Mouse (Mus musculus): ENCODE results near the gene Cntn3. TPM values are rescaled to one million over a fixed set of nuclear protein-coding genes. Genes with fewer than 3 reads are reported as not detected.
"Not testable (repeated sequence)": the region's sequence is repeated elsewhere in the genome, so short reads cannot be mapped to it uniquely, and the experiment has no call there.

The Cntn3 gene
- 0.05 and 0.17 TPM in 2 replicates for polyA plus RNA-seq (2014; fragmentation: Nextera tagmentation; extraction: Ambion mirVana)

DNA sequence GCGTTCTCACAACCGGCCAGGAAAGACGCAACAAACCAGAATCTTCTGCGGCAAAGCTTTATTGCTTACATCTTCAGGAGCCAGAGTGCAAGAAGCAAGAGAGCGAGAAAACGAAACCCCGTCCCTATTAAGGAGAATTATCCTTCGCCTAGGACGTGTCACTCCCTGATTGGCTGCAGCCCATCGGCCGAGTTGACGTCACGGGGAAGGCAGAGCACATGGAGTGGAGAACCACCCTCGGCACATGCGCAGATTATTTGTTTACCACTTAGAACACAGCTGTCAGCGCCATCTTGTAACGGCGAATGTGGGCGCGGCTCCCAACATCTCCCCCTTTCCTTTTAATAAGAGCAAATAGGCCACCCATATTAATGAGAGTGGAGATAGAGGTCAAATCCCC, at the start of gene Cntn3:
Cntn3 (minus strand) TSS at position 101 of the 400 bp plus-strand sequence.
- WGBS: 99% methylated on average over 4 of the region's 20 CpGs
- not testable (repeated sequence) for H3K4me2 ChIP-seq (ENCODE audit: low read depth, severe bottlenecking); H3K36me3 ChIP-seq (ENCODE audit: control insufficient read depth, insufficient read depth, low read length); H3K4me1 ChIP-seq (ENCODE audit: control insufficient read depth, insufficient read depth, low read length); H3K9me3 ChIP-seq (ENCODE audit: control insufficient read depth, low read length); H3K9ac ChIP-seq (ENCODE audit: low read length); H3K27ac ChIP-seq (replicated peaks; ENCODE audit: low read depth, low read length); DNase-seq (ENCODE audit: low spot score); ATAC-seq (ENCODE audit: insufficient number of reproducible peaks, low FRiP score, low TSS enrichment, low read depth); H3K27me3 ChIP-seq (ENCODE audit: control insufficient read depth, insufficient read depth, low read length); H3K4me3 ChIP-seq (ENCODE audit: low read depth, low read length)

DNA sequence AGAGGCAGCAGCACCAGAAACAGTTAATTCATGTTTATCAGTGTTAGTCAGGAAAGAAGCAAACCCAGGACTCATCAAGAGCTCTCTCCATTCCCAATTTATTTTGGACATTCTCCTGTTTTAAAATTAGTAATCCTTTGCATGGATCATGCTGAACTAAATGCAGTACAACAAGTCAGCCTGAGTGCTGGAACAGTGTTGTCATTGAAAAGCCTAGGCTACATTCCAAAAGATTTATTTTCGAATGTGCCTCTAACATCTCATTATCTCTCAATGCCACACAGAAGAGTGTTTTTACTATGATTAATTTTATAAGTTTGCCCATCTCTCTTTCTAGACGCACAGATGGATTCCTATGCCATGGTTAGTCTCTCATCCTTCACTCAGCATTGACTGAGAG, 27.9 kb upstream of the Cntn3 start:
- Histone ChIP-seq H3K4me1 (ENCODE audit: control insufficient read depth, insufficient read depth, low read length) (no peaks in the 10 kb centered on the region), H3K27me3 (ENCODE audit: control insufficient read depth, insufficient read depth, low read length) (no peaks in the 10 kb centered on the region), H3K27ac (replicated peaks; ENCODE audit: low read depth, low read length) (no peak overlapping the region), H3K9ac (ENCODE audit: low read length) (no peak overlapping the region), H3K36me3 (ENCODE audit: control insufficient read depth, insufficient read depth, low read length) (no peaks in the 10 kb centered on the region), H3K4me3 (ENCODE audit: low read depth, low read length) (no peak overlapping the region), H3K4me2 (ENCODE audit: low read depth, severe bottlenecking) (no peak overlapping the region), H3K9me3 (ENCODE audit: control insufficient read depth, low read length) (no peaks in the 10 kb centered on the region)
- 83% methylated on average over 2 of the region's 2 CpGs for whole genome bisulfite sequencing
- ATAC-seq (ENCODE audit: insufficient number of reproducible peaks, low FRiP score, low TSS enrichment, low read depth) (no peak), DNase-seq (ENCODE audit: low spot score) (no peak)

DNA sequence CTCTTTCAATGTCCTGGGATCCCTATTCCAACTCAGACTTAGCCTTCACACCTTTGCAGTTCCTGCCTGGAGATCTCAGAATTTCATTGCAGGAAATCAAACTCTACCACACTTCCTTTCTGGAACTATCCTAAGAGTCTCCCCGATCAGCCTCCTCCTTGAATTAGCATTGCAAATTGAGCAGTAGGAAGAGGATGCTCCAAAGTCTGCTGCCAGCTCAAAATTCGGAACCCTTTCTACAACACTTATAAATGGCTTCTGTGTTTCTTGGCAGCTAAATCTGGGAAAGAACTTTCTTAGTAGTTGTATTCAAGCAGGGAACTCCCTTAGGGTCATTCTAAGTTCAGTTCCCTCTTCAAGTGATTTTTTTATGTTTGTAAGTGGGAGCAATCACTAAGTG, 24.9 kb upstream of the Cntn3 start:
- 77% methylated on average over 2 of the region's 2 CpGs for WGBS
- H3K4me3 ChIP-seq (ENCODE audit: low read depth, low read length): no peak overlapping the region
- no peaks in the 10 kb centered on the region for H3K27me3 ChIP-seq (ENCODE audit: control insufficient read depth, insufficient read depth, low read length)
- ATAC-seq (ENCODE audit: insufficient number of reproducible peaks, low FRiP score, low TSS enrichment, low read depth) (no peak), DNase-seq (ENCODE audit: low spot score) (no peak)
- H3K4me2 ChIP-seq (ENCODE audit: low read depth, severe bottlenecking): no peak overlapping the region
- H3K4me1 ChIP-seq (ENCODE audit: control insufficient read depth, insufficient read depth, low read length): no peaks in the 10 kb centered on the region
- H3K9ac ChIP-seq (ENCODE audit: low read length): no peak overlapping the region
- H3K27ac ChIP-seq (replicated peaks; ENCODE audit: low read depth, low read length): no peak overlapping the region
- H3K36me3 ChIP-seq (ENCODE audit: control insufficient read depth, insufficient read depth, low read length): no peaks in the 10 kb centered on the region
- no peaks in the 10 kb centered on the region for H3K9me3 ChIP-seq (ENCODE audit: control insufficient read depth, low read length)

DNA sequence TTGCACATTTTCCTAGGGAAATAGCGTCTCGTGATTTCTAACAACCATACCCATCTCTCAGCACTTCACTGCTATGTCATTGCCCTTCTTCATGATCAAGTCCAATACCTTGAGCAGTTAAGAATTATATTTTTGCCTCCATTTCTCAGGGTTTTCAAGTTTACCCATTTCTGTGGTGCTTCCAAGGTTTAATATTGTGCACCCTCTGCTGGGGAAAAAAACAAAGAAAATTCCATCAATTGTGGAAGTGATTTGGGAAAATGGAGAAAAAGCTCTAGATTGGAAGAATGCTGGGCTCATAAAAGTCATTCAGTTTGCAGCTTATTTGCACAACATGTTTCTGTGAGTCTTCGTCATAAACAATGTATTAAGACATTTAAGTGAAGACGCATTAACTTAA, 17.2 kb upstream of the Cntn3 start:
- Histone ChIP-seq H3K9me3 (ENCODE audit: control insufficient read depth, low read length) (no peaks in the 10 kb centered on the region), H3K4me2 (ENCODE audit: low read depth, severe bottlenecking) (no peak overlapping the region), H3K36me3 (ENCODE audit: control insufficient read depth, insufficient read depth, low read length) (no peaks in the 10 kb centered on the region), H3K4me3 (ENCODE audit: low read depth, low read length) (no peak overlapping the region), H3K27me3 (ENCODE audit: control insufficient read depth, insufficient read depth, low read length) (no peaks in the 10 kb centered on the region), H3K27ac (replicated peaks; ENCODE audit: low read depth, low read length) (no peak overlapping the region), H3K9ac (ENCODE audit: low read length) (no peak overlapping the region), H3K4me1 (ENCODE audit: control insufficient read depth, insufficient read depth, low read length) (no peaks in the 10 kb centered on the region)
- DNase-seq (ENCODE audit: low spot score): no peak
- 93% methylated on average over 4 of the region's 4 CpGs for WGBS
- ATAC-seq (ENCODE audit: insufficient number of reproducible peaks, low FRiP score, low TSS enrichment, low read depth): no peak

DNA sequence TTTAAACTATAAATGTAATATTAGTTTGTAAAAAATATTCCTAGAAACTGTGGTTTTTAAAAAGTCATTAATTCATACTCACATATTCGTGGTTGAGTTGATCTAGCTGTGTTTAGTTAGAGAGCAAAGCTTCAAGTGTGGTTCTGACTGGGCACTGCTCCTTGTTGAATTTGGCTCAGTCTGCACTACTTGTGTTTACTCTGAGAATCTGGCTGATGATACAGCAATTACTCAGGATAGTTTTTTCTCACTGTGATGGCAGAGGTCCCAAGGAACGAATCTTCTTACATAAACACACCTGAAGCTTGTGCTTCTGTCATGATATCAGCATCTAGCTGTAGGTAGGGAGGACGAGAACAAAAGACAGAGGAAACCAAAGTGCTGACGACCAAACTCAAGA, 16.4 kb upstream of the Cntn3 start:
- Histone ChIP-seq H3K4me2 (ENCODE audit: low read depth, severe bottlenecking) (no peak overlapping the region), H3K27ac (replicated peaks; ENCODE audit: low read depth, low read length) (no peak overlapping the region), H3K36me3 (ENCODE audit: control insufficient read depth, insufficient read depth, low read length) (no peaks in the 10 kb centered on the region), H3K9ac (ENCODE audit: low read length) (no peak overlapping the region), H3K4me1 (ENCODE audit: control insufficient read depth, insufficient read depth, low read length) (no peaks in the 10 kb centered on the region), H3K4me3 (ENCODE audit: low read depth, low read length) (no peak overlapping the region), H3K27me3 (ENCODE audit: control insufficient read depth, insufficient read depth, low read length) (no peaks in the 10 kb centered on the region), H3K9me3 (ENCODE audit: control insufficient read depth, low read length) (no peaks in the 10 kb centered on the region)
- 72% methylated on average over 4 of the region's 4 CpGs for WGBS
- DNase-seq (ENCODE audit: low spot score) (no peak), ATAC-seq (ENCODE audit: insufficient number of reproducible peaks, low FRiP score, low TSS enrichment, low read depth) (no peak)

DNA sequence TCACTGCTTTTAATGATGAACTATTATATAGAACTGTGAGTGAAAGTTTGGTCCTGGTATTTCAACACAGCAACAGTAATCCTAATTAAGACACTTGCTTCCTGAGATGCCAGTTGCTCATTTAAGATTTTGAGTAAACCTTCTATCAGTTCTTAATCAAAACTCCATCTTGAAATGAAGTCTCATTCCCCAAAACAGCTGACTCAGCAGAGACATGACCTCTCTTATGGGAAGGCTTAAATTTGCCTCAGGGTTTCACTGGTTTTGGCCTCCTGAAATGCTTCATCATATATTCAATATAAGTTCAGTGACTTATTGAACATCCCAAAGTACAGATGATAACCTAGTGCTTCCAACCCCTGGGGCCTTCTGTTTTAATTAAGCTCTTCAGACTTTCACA, 13.2 kb upstream of the Cntn3 start:
- Histone ChIP-seq H3K36me3 (ENCODE audit: control insufficient read depth, insufficient read depth, low read length) (no peaks in the 10 kb centered on the region), H3K27me3 (ENCODE audit: control insufficient read depth, insufficient read depth, low read length) (no peaks in the 10 kb centered on the region), H3K27ac (replicated peaks; ENCODE audit: low read depth, low read length) (no peak overlapping the region), H3K4me2 (ENCODE audit: low read depth, severe bottlenecking) (no peak overlapping the region), H3K4me3 (ENCODE audit: low read depth, low read length) (no peak overlapping the region), H3K9me3 (ENCODE audit: control insufficient read depth, low read length) (no peaks in the 10 kb centered on the region), H3K4me1 (ENCODE audit: control insufficient read depth, insufficient read depth, low read length) (no peaks in the 10 kb centered on the region), H3K9ac (ENCODE audit: low read length) (no peak overlapping the region)
- DNase-seq (ENCODE audit: low spot score) (no peak), ATAC-seq (ENCODE audit: insufficient number of reproducible peaks, low FRiP score, low TSS enrichment, low read depth) (no peak)

DNA sequence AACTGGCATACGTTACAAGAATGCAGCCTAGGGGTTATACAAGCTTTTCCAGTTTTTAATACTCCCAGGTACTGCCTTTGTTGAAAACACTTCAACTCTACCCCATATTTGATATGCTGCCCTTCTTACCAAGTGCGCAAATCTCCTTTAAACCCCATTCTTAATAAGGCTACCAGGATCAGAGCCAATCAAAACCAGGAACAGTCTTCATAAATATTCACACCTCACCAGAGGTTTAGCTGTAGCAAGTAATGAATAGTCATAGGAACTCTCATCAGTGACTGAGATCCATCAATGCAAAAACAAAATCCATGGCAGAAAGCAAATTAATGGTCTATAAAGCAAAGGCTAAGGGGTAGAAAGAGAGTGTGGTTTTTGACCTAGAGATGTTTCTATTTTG, 10.7 kb upstream of the Cntn3 start:
- Histone ChIP-seq H3K27ac (replicated peaks; ENCODE audit: low read depth, low read length) (no peak overlapping the region), H3K4me1 (ENCODE audit: control insufficient read depth, insufficient read depth, low read length) (no peaks in the 10 kb centered on the region), H3K27me3 (ENCODE audit: control insufficient read depth, insufficient read depth, low read length) (no peaks in the 10 kb centered on the region), H3K4me3 (ENCODE audit: low read depth, low read length) (no peak overlapping the region), H3K4me2 (ENCODE audit: low read depth, severe bottlenecking) (no peak overlapping the region), H3K36me3 (ENCODE audit: control insufficient read depth, insufficient read depth, low read length) (no peaks in the 10 kb centered on the region), H3K9me3 (ENCODE audit: control insufficient read depth, low read length) (no peaks in the 10 kb centered on the region), H3K9ac (ENCODE audit: low read length) (no peak overlapping the region)
- ATAC-seq (ENCODE audit: insufficient number of reproducible peaks, low FRiP score, low TSS enrichment, low read depth) (no peak), DNase-seq (ENCODE audit: low spot score) (no peak)
- 86% methylated on average over 2 of the region's 2 CpGs for WGBS

DNA sequence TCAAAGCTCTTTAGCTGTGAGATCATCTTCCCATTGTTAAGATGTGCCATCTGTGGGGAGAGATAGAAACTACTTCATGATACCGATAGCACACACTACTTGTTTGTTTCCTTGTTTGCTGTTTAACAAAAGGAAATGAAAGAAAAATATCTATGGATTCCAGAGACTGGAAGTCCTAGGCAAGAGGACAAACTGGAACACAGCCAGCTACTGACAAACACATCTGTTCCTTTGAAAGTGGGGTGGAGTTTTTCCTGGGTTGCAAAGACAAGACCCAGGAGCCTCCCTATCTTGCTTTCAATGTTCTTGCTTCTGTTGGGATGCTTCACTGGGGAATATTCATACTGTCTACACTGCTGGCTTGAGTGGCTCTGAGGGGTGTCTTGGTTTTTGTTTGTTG, 5.4 kb downstream of the Cntn3 start:
- DNase-seq (ENCODE audit: low spot score): no peak
- H3K4me3 ChIP-seq (ENCODE audit: low read depth, low read length): no peak overlapping the region
- 79% methylated on average over 1 of the region's 1 CpGs for WGBS
- no peak overlapping the region for H3K9ac ChIP-seq (ENCODE audit: low read length)
- H3K9me3 ChIP-seq (ENCODE audit: control insufficient read depth, low read length): no peaks in the 10 kb centered on the region
- H3K4me1 ChIP-seq (ENCODE audit: control insufficient read depth, insufficient read depth, low read length): no peaks in the 10 kb centered on the region
- H3K36me3 ChIP-seq (ENCODE audit: control insufficient read depth, insufficient read depth, low read length): no peaks in the 10 kb centered on the region
- H3K4me2 ChIP-seq (ENCODE audit: low read depth, severe bottlenecking): no peak overlapping the region
- ATAC-seq (ENCODE audit: insufficient number of reproducible peaks, low FRiP score, low TSS enrichment, low read depth): no peak
- H3K27me3 ChIP-seq (ENCODE audit: control insufficient read depth, insufficient read depth, low read length): peaks cover 6% of the 10 kb centered on the region; the same call in 1 of the 2 replicates
- no peak overlapping the region for H3K27ac ChIP-seq (replicated peaks; ENCODE audit: low read depth, low read length)

DNA sequence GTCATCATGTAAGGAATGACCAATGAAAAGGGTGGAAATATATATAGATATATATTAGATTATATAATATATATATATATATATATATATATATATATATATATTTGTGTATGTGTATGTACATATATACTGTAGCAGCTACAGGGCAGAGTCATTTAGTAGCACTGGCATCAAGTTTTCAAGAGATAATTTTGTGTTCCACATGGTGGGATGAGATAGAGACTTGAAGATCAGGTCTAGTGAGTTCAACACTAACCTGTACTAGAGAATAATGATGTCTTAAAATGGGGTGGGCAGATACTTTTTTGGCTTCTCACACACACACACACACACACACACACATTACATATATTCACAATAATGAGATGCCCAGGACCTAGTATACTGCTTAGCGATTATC, 7.7 kb downstream of the Cntn3 start:
- H3K9me3 ChIP-seq (ENCODE audit: control insufficient read depth, low read length): no peaks in the 10 kb centered on the region
- no peak overlapping the region for H3K27ac ChIP-seq (replicated peaks; ENCODE audit: low read depth, low read length)
- H3K4me1 ChIP-seq (ENCODE audit: control insufficient read depth, insufficient read depth, low read length): no peaks in the 10 kb centered on the region
- ATAC-seq (ENCODE audit: insufficient number of reproducible peaks, low FRiP score, low TSS enrichment, low read depth) (no peak), DNase-seq (ENCODE audit: low spot score) (no peak)
- no peak overlapping the region for H3K4me2 ChIP-seq (ENCODE audit: low read depth, severe bottlenecking)
- H3K9ac ChIP-seq (ENCODE audit: low read length): no peak overlapping the region
- H3K36me3 ChIP-seq (ENCODE audit: control insufficient read depth, insufficient read depth, low read length): no peaks in the 10 kb centered on the region
- peaks cover 6% of the 10 kb centered on the region; the same call in 1 of the 2 replicates for H3K27me3 ChIP-seq (ENCODE audit: control insufficient read depth, insufficient read depth, low read length)
- no peak overlapping the region for H3K4me3 ChIP-seq (ENCODE audit: low read depth, low read length)
- 91% methylated on average over 1 of the region's 1 CpGs for WGBS

All from limb, embryonic 11.5 days (tissue).